Mouse (Mus musculus) frontal cortex, postnatal 36 days (tissue): ENCODE measurements around the gene Ino80.

Experiments used
- DNase-seq, 2 experiments: peaks; one replicate each; pipeline ENCODE4 v3.0.0; 2022; ENCODE audit warnings: low spot score in 2 of 2

Gene Ino80

DNA sequence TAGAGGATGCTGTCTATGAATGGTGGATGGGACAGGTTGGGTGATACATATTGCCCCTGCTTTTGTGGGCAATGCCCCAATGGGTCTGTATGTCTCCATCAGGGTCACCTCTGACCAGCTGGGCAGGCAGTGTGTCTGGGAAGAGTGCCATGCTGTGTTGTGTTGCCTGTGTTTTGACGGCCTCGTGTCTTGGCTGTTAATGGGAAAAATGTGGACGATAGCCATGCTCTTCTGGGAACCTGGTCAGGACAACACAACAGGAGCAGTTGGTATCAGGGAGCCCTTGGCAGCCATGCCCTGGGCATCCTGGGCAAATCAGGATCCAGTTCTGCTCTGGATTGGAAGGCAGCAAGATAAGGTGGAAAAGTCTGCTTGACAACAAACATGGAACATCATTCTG is 122.4 kb downstream of the Ino80 start:
- DNase-seq = no peak

- DNase-seq = no peak
Observed at GRCm38 (mm10) chr2:119353707-119354106, 123.8 kb downstream of the Ino80 start.

GRCm38 (mm10) chr2:119350555-119351486 is 126.7 kb downstream of the Ino80 start, which contains the start of gene Chac1:
Chac1 (plus strand) TSS chr2:119351229.
- peak; percentile 96 for DNase-seq

- DNase-seq = no peak
Observed at GRCm38 (mm10) chr2:119344537-119345138, 132.8 kb downstream of the Ino80 start.

- peak; percentile 74 to 81 for DNase-seq
Observed at GRCm38 (mm10) chr2:119337425-119338265, 139.8 kb downstream of the Ino80 start.

DNA sequence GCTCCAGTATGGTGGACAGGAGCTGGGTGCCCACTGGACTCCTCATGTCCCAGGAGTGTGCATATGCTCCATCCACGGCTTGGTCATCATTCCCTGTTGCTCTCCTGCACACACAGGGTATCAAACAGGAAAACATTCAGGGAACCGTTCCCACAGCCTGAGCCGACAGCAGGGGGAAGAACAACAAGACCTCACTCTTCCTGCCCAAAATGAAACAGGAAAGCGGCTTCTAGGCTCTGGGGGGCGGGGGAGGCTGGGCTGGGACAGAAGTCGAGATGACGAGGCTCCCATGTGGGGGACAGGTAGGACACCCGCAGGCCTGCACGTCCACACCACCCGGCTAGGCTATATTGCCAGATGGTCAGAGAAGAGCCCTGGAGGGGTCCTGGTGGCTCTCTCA is 141.0 kb downstream of the Ino80 start:
- DNase-seq = no peak

DNA sequence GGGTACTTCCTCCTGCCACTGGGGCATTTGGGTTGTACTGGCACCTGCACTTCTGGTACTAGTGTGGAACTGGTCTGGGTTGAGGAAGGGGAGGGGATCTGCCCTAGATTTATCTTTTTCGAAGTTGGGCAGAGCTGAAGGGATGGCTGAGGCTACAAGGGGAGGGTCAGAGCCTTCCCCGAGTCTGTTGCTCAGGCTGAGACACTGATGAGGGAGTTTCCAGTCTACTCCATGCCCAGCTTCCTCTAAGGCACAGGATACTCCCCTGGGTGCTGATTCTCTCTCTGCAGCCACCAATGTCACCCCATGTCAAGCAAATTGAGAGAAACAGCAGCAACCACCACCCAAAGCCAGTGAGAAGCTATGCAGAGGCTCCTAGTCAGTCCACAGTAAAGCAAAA is 141.5 kb downstream of the Ino80 start:
- no peak for DNase-seq

GRCm38 (mm10) chr2:119335535-119335934 is 142.0 kb downstream of the Ino80 start:
- no peak for DNase-seq

DNA sequence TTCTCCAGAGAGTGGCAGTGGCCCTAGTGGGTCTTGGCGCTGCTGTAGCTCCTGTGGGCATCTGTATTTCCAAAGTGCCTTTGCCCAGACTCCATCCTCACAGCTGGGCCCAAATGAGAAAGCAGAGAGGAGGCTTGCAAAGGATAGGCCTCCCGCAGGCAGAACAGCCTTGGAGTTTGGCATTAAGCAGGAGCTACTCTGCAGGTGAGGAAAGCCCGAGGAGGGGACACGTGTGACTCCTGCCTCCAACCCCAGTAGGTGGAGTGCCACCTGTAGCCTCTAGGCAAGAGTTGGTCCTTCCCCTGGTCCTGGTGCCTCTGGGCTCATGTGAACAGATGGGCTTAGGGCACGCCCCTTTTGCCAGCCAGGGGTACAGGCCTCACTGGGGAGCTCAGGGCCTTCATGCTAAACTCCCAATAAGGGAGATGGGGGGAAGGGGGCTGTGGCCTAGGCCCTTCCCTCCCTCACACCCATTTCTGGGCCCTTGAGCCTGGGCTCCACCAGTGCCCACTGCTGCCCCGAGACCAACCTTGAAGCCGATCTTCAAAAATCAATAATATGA is 142.4 kb downstream of the Ino80 start:
- no peak for DNase-seq

DNA sequence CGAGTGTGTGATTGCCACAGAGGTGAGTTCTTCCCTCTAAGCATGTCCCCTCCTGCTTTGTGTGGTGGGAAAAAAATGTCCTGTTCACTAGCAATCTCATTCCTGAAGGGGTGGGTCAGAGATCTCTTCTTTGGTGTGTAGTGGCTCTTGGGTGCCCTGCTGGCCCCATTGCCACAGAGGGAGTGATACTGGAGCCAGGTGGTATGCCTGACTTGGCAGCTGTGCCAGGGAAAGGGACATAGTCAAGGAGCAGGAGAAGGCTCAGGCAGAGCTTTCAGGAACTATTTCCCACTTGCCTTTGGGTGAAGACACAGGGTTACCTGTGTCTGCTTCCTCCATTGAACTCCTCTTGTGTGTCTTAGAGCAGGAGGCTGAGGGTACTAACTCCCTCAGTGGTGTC is 143.4 kb downstream of the Ino80 start:
- DNase-seq = no peak

DNA sequence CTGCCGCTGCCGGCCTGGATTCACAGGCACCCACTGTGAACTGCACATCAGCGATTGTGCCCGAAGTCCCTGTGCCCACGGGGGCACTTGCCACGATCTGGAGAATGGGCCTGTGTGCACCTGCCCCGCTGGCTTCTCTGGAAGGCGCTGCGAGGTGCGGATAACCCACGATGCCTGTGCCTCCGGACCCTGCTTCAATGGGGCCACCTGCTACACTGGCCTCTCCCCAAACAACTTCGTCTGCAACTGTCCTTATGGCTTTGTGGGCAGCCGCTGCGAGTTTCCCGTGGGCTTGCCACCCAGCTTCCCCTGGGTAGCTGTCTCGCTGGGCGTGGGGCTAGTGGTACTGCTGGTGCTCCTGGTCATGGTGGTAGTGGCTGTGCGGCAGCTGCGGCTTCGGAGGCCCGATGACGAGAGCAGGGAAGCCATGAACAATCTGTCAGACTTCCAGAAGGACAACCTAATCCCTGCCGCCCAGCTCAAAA is 145.3 kb downstream of the Ino80 start:
- no peak for DNase-seq

GRCm38 (mm10) chr2:119330795-119331194 is 146.7 kb downstream of the Ino80 start:
- DNase-seq = no peak

GRCm38 (mm10) chr2:119329123-119329817 is 148.2 kb downstream of the Ino80 start:
- no peak for DNase-seq

DNA sequence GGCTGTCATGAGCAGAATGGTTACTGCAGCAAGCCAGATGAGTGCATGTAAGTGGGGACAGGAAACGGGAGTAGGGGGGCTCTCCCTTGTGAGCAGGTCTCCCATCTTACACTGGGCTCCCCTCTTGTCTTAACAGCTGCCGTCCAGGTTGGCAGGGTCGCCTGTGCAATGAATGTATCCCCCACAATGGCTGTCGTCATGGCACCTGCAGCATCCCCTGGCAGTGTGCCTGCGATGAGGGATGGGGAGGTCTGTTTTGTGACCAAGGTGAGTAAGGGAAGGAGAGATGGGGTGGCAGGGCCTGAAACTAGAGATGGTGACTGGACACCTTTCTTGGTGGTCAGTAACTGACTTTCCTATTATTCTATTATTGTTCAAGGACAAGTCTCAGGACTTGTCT is 148.9 kb downstream of the Ino80 start:
- DNase-seq = no peak

DNA sequence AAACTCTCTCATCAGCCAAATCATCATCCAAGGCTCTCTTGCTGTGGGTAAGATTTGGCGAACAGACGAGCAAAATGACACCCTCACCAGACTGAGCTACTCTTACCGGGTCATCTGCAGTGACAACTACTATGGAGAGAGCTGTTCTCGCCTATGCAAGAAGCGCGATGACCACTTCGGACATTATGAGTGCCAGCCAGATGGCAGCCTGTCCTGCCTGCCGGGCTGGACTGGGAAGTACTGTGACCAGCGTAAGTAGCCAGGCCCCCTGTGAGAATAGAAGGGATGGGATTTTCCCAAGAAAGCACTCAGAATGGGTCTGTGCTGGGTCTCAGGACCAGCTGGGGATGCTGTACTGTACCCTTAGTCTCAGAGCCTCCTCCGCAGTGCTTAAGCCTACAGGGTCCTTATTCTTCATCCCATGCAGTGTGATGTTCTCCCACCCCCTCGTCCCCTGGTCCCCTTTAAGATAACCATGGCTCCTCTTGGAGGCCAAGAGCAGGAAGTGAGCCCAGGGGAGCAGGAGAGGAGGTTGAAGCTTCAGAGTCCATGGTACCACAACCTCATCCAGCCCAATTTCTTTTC is 149.5 kb downstream of the Ino80 start:
- no peak for DNase-seq

GRCm38 (mm10) chr2:119327102-119327480 is 150.4 kb downstream of the Ino80 start:
- DNase-seq = peak in 1 of 2 experiments; percentile 14

DNA sequence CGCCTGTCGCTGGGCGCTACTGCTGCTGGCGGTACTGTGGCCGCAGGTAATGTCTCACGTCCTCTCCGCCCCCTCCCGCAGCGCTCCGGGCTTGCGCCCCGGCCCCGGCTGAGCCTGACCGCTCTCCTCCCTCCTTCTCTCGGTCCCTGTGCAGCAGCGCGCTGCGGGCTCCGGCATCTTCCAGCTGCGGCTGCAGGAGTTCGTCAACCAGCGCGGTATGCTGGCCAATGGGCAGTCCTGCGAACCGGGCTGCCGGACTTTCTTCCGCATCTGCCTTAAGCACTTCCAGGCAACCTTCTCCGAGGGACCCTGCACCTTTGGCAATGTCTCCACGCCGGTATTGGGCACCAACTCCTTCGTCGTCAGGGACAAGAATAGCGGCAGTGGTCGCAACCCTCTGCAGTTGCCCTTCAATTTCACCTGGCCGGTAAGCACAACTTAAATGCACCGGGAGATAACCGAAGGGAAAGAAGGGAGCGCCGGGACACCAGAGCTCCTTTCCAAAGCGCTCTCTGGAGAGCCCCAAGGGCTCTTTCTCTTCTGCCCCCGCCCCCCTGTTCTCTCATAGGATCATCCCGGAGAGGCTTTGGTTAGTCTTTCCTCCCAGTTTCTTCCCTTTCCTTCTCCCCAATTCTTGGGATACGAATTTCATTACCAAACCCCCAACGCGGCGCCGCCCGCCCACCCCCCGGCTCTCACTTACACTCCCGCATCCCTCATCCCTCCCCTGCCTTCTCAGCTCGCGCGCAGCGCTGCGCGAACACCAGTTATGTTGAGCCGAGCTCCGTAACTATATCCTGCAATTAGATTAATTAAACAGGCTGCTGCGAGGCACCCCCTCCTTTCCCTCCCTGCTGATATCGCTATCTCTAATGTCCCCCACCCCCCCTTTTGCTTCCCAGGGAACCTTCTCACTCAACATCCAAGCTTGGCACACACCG is 151.1 kb downstream of the Ino80 start:
- no peak for DNase-seq

DNA sequence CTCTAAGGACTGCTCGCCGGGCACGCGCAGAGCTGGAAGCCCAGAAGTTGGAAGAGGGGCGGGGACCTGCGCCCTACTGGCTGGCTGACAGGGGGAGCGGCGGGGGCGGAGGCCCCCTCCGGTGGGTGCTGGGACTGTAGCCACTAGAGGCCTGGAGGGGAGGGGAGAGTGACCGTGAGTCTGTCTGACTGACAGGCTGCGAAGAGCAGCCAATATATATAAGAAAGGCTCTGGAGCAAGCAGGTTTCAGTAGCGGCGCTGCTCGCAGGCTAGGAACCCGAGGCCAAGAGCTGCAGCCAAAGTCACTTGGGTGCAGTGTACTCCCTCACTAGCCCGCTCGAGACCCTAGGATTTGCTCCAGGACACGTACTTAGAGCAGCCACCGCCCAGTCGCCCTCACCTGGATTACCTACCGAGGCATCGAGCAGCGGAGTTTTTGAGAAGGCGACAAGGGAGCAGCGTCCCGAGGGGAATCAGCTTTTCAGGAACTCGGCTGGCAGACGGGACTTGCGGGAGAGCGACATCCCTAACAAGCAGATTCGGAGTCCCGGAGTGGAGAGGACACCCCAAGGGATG is 151.8 kb downstream of the Ino80 start, which contains the start of gene Dll4:
Gene Dll4, plus strand, starts transcription at position 217 of the 576 bp plus-strand sequence.
- DNase-seq = no peak
